Mouse (Mus musculus) cerebellum, adult 9-10 months (tissue): ENCODE data around the gene Tprg.

ENCODE experiments used
- DNase-seq: peaks from one replicate; pipeline ENCODE4 v3.0.0; 2022

Gene Tprg

DNA sequence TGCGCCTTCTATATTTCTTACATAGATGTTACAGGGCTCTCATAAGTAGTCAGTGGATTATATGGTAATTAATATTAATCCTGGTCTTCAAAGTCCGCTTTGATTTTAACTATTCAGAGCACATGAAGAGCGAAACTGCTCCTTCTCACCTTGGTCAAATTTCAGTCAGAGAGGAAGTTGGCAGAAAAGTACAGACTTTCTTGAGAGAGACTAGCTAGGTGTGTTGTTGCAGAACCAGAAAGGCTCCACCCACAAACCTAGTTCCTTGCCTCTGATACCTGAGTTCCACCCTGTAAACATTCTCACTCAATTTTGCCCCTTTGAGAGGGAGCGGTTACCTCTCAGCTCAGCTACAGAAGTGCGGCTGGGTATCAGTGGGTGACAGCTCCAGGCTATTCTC, at the start of gene Tprg:
TSS of gene Tprg (plus strand) at position 301 of the 400 bp plus-strand sequence.
- no peak for DNase-seq

- no peak for DNase-seq
These were observed 48.2 kb upstream of the Tprg start for GRCm38 (mm10) chr16:25238274-25239050.

- DNase-seq = no peak
These were observed 37.7 kb upstream of the Tprg start for GRCm38 (mm10) chr16:25248889-25249288.

- no peak for DNase-seq
These were observed 36.4 kb upstream of the Tprg start for GRCm38 (mm10) chr16:25250129-25250749.

DNA sequence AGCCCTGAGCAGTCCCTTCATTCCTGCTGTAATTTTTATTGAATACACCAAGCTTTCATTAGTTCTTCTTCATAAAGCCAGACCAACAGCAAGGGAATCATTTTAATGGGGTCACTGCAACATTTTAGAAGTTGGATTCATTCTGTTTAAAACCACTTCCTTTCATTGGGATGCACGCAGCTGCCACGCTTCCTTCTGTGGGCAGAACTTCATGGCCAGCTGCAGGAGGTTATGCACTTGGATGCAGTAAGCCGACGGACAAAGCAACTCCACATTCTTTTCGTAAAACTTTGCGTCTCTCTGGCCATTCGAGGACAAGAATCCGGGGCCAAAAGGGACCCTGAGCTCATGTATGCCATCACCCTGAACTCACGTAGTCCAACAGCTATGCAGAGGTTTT, 35.5 kb upstream of the Tprg start:
- no peak for DNase-seq

DNA sequence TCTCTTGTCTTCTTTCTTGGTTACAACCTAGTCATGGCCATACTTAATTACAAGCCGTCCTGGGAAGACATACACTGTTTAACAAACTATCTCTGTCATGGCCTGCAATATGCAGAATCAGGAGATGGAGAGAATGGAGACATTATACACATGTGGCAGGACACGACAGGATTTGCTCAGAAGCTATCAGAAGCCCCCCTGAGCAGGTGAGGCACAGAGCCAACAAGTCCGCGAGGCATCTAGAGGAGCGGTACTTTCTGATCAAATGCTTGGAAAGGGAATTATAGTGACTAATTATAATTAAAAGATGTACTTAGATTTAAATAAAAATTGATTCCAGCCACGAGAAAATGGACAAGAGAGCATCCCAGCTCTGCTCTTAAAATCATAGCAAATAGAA, 32.0 kb upstream of the Tprg start:
- DNase-seq = no peak

DNA sequence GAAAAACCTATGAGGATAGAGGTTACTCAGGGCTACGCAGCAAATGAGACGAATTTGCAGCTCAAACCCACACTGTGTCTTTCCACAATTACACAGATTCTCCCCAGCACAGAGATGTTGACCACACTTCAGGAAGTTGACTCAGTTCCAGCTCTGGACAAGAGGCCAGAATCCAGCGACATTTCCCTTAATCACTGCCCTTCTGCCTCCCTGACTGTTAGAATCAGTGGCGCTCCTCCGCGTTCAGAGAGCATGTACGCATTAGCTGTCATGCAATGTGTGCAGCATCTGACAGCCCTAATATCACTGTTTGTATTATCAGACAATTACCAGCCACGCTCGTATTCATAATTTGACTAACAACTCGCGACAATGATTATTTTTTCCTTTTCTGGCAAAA, 31.4 kb upstream of the Tprg start:
- DNase-seq = no peak

- DNase-seq = no peak
These were observed 30.9 kb upstream of the Tprg start for GRCm38 (mm10) chr16:25255603-25256260.

DNA sequence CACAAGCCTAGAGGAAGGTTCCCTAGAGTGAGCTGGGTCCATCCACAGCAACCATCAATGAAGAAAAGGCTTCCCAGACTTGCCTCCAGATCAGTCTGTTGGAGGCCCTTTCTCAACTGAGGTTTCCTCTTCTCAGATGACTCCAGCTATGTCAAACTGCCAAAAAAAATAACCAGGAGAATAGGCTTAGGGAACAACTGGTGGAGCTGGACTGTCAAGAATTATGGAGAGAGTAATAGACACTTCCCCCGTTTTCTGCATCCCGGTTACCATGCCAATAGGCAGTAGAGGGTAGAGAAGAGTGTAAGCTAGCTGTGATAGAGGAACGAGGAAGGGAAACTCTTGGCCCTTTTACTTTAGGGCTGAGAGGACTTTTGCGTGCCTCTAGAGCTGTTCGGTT, 24.3 kb upstream of the Tprg start:
- DNase-seq = no peak

DNA sequence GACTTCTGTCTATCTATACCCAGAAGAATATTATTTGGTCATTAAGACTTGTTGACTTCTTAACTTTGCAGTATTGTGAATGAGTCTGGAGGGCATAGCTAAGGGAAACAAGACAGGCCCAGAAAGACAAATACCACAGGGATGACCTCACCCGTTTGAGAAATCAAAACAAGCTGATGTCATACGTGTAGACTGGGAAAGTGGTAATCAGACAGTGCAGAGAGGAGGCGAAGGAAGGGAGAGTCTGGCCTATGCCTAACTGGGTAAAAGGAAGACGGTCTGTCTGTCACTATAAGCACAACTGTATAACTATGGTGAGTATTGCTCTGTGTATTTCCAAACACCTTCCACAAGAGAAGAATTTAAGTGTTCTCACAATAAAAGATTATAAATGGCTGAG, 23.7 kb upstream of the Tprg start:
- DNase-seq = no peak

DNA sequence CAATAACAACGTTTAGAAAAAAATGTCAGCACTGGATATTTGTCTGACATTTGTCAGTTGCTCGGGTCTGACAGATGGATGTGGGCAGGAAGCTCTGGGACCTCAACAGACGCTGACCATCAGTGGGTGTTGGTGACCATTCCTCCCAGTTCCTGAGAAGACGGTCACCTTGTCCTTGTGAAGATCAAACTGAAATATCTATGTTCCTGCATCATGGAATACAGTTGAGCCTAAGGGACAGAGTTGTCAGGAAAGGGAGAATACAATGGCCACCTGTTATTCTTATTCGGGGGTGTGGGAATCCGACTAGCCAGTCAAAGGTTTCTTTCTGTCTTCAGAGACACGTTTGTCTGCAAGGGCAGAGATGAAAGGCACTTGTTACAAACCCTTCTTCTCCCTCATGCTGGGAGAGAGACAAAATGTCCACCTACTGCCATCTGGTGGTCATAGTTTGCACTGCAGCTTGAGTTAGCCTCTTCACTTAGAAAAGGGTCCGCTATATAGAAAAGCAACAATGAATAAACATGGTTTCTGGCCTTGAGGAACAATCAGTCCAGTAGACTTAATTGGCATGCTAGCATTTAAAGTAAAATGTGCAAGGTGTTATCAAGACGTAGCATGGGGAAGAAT, 23.0 kb upstream of the Tprg start:
- peak; percentile 80 for DNase-seq

GRCm38 (mm10) chr16:25265177-25265576, 21.4 kb upstream of the Tprg start:
- DNase-seq = no peak

- DNase-seq = no peak
These were observed 18.3 kb upstream of the Tprg start for GRCm38 (mm10) chr16:25268276-25268675.

GRCm38 (mm10) chr16:25282563-25282962, 4.1 kb upstream of the Tprg start:
- DNase-seq = no peak

DNA sequence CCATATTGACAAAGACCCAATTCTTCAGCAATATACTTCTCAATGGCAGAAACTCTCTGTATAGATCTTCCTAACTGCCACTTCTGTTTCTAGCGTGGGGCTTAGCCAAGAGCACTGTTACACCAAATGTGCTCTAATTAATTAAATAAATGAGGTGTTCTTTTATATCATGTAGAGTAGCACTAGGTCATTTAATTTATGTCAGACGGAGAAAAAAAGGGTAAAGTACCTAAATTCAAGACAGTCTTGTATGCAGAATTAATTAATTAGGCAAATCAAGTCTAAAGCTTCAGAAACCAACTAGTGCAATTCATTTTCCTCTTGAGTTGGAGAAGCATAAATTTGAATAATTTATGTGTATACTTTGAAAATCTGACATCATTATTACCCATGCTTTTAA, 7.1 kb downstream of the Tprg start:
- DNase-seq = no peak

DNA sequence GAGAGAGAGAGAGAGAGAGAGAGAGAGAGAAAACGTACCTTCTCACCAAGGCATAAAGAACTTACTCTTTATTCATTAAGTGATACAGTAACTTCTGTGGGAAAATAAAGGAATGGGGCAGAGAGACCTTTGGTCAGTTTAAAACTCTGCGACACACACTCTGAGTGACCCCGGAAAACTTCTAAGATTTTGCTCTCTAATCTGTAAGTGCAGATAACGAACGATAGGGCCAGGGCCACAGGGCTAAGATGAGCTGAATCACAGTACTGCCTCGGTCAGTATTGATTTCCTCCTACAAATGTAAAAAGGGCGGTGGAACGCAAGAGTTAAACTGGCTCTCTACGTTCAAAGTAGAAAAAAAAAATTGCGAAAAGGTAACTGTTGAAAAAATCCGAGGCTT, 8.9 kb downstream of the Tprg start:
- no peak for DNase-seq

- DNase-seq = no peak
These were observed 10.1 kb downstream of the Tprg start for GRCm38 (mm10) chr16:25296746-25297145.

GRCm38 (mm10) chr16:25298204-25298603, 11.6 kb downstream of the Tprg start:
- DNase-seq = no peak

DNA sequence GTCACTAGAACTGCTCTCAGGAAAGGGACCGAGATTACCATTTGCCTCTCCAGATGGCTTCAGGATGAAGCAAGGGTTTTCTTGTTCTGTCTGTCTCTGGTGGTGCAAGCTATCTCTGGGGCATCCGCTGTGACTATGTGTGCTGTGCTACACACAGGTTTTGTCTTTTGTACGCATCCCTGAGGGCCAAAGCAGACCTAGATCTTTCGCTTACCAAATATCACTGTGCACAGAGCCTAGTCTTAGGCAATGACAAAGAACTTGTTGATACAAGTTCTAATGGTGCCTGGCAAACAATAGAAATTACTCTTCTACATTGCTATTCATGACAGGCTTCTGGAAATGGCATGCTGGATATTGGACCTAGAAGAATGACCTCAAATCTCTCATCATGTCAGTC, 16.0 kb downstream of the Tprg start:
- no peak for DNase-seq

GRCm38 (mm10) chr16:25314006-25314405, 27.4 kb downstream of the Tprg start:
- DNase-seq = no peak

GRCm38 (mm10) chr16:25315090-25315489, 28.5 kb downstream of the Tprg start:
- no peak for DNase-seq

- no peak for DNase-seq
These were observed 39.1 kb downstream of the Tprg start for GRCm38 (mm10) chr16:25325631-25326238.
